Mouse (Mus musculus): Measurements from ENCODE around the gene Lrrc36.

Lrrc36 gene

DNA sequence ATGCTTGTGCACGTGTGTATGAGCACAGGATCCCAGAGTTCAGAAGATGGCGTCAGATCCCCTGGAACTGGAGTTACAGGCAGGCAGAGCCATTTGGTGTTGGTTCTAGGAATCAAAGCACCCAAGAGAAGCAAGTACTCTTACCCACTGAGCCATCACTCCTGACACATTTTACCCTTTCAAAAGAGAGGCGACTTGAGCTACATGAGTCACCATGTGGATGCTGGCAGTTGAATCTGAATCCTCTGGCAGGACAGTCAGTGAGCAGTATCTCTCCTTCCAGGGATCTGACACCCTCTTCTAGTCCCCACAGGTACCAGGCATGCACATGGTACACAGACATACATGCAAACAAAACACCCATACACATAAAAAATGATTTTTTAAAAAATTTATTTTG lies 74.7 kb downstream of the Lrrc36 start:
- no peak for DNase-seq

DNA sequence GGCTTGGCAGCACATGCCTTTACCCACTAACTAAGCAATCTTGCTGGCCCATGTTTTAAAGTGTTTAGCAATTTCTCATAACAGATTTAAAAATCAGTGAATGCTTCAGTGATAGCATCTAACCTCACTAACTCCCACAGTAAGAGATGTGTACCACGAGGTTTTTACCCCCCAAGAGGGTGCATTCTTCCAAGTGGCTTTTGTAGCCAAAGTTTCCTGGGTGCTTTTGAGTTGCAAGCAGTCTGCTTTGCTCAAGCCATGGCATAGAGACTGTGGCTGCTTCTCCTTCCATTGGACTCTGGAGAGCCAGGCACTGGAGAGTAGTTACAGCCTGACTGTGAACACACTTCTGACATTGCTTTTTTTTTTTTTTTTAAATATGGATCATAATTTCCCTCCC lies 75.9 kb downstream of the Lrrc36 start:
- DNase-seq = no peak

DNA sequence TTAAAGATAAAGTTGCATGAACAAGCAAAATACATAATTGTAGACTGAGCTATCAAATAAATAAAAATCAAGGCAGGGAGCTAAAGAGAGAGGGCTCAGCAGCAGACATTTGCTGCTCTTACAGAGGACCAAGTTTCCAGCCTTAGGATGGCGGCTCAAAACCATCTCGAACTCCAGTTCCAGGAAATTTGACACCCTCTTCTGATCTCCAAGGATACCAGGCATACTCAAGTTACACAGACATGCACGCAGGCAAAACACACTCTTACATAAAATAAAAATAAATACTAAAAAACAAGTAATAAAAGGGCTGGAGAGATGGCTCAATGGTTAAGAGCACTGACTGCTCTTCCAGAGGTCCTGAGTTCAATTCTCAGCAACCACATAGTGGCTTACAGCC lies 80.1 kb downstream of the Lrrc36 start:
- DNase-seq = no peak

DNA sequence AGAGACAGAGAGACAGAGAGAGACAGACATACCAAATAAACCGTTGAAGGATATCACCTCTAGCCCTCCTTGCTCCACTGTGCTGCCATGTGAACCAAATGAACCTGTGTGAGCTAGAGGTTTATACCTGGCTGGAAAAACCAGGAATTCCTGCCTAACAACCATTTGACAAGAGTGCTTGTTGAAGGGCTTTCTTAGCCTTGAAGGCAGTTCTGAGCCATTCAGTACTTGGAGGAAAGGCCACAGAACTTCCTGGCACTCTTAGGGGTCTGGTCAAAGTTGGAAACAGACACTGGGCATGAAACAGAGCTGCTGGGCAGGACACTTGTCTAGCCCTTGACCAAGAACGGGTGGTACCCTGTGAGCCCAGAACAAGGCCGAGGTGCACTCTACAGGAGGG lies 81.2 kb downstream of the Lrrc36 start:
- DNase-seq = no peak

DNA sequence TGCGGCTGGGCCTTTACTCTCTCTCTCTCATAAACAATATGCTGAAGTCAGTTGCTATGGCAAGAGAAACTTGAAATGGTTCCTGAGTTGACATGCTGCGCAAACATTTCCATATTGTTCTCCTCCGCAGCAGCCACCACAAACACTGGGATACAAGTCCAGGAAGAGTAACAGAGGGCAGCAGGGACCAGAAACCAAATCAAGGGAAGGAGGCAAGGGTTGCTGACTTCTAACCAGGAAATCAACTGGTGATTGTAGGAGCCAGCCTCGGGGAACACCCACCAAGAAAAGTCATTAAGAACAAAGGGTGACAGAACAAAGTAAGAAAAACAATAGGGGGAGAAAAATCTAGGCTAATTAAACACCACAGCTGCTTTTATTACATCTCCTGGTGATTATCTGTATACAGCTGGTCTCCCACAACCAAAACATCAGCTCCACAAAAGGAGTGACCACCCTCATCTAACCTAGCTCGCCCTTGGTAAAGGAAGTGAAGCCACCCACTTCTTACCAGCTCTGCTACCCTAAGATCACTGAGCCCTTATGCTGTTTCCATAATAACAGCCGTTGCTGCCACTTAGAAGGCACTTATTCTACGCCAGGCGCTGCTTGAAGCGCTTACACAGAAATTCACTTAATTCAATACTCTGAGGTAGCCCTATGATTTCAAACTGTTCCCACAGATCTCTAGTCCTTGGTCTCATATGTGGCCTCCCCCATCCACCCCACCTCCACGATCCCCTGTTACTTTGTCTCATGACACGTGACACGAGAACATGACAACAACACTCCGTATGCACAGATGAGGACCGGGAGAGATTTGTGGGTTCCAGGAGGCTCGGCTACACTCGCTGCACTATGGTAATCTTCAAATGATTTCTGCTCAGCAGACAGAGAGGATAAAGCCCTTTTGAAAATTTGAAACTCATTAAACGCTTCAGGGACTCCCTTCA lies 82.3 kb downstream of the Lrrc36 start:
- DNase-seq = no peak

DNA sequence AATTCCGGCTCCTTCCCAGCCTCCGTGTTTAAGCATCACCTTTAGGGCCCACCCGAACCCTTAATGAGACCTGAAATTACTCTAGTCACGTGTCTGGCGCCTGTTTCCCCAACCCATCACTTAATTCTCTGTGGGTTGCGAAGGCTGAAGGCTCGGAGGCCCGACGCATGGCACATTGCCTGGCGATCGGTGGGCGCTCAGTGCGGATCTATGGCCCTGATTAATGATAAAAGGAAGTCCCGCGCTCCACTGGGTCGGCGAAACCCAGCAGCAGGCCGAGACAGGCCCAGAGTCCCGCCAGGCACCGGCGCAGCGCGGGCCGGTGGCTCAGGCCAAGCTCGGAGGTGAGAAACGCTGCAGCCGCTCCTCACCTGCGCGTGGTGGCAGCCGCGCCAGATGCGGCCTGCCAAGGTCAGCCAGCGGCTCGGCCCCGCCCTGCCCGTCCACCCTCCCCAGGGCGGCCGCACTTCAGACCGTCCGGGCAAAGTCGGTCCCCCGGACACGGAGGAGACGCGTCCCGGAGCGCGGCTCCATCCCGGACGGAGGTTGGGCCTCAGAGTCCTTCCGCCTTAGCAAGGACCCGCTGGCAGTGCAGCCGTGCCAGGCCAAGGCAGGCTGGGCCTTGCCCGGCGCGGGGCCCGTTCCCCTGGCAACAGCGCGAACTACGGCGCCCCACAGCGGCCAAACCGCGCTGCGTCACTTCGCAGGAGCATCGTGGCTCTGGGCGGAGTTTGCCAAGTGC lies 83.2 kb downstream of the Lrrc36 start, which contains the start of gene Zdhhc1:
Zdhhc1 (minus strand) TSS at position 464 of the 742 bp plus-strand sequence.
- peak; percentile 93 for DNase-seq

DNA sequence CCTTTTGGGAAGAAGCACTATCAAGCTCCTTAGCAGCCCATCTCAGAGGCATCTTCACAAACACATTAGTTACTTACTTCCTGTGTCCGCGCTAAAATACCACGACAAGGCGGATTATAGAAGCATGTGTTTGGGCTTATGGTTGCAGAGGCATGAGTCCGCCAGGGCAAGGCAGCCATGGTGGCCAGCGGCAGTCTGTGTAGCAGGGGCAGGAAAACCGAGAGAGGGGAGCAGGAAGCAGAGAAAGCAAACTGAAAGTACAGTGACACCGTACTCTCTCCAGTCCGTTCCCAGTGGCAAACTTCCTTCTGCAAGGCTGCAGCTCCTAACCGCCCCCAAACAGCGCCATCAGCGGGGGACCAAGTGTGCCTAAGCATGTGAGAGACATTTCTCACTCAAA lies 86.4 kb downstream of the Lrrc36 start:
- DNase-seq = no peak

DNA sequence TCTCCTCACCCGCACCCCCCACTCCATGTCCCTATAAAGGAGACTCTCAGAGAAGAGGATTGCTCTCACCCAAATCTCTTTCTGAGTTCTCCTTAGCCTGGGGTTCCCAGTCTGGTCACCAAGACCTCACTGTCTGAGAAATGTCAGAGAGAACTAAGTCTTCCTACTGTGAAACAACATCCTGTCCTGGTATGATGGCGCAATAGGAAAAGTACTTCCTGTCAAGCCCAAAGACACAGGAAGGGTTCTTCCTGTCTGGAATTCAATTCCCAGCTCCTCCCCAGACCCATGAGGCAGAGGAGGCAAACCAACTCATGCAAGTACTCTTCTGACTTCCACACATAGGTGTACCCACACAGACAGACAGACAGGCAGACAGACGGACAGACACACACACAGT lies 91.2 kb downstream of the Lrrc36 start:
- DNase-seq = no peak

DNA sequence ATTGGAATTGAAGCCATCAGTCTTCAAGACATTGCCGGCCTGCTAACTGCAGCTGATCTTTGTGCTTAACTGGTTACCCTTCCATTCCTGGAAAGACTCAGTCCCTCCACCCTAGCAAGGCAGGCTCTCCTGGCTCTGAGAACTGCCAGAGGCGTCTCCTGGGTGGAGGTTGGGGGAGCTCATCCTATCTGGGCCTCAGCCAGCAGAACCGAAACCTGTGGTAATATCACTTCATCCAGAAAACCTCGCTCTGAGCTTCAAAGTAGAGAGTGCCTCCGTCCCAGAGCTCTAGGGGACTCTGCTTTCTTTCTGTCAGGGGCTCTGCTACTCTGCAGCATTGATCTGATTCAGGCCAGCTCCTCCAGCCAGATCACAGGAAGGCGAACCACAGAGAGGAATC lies 93.6 kb downstream of the Lrrc36 start:
- no peak for DNase-seq

DNA sequence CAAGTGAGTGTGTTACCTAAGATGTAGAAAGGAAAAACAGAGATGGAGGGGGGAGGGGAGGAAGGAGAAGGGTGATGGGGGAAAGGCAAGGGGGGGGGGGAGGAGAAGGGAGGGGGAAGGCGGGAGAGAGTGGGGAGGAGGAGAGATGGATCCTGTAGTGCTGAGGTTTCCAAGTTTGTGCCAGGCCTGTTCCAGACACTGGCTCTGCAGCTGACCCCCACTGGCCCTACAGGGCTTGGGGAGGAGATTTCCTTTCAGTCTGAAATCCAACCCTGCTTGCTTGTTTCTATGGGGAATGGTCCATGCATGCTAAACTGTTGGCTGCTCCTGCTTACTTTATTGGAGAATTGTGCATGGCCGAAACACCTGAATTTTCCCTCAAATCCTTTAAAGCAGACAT lies 95.4 kb downstream of the Lrrc36 start:
- no peak for DNase-seq

DNA sequence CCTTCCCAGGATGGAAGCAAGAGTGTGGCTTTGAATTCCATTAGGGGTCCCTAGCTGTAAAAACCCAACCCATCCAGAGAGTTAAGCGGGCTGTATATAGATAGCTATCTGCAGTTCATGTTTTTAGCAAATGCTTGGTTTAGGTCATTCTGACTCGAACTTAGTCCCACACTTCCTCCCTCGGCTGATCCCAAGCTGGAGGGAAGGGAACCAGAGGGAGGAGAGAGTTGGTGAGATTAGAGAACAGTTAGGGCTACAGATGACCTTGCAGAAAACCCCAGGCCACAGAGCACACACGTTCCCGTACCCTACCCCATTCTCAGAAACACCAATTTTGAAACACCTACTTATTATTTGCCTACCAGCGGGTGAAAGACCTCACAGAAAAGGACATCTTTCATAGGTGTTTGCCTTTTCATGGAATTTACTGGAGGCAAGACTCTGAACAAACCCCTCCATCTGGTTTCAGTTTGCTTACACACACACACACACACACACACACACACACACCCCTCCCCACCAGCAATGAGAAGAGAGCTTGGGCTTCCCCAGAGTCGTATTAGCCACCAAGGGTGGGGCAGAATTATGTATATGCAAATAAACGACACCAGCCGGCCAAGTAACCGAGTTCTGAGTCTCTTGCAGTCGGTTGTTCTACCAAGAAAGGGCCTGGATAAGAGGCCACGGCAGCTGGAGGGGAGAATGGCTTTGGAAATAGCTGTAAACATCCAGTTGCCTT lies 96.8 kb downstream of the Lrrc36 start:
- DNase-seq = no peak
